Mouse (Mus musculus) lung, postnatal 0 days (tissue): ENCODE data around the gene Mcl1.

ENCODE experiments used
- CTCF ChIP-seq: IDR thresholded peaks from 2 replicates; pipeline ENCODE4 v1.5.1; 2016; ENCODE audit warnings: antibody characterized with exemption, mild to moderate bottlenecking
- EP300 ChIP-seq: IDR thresholded peaks from 2 replicates; pipeline ENCODE4 v1.6.1; 2016; ENCODE audit warnings: antibody characterized with exemption, mild to moderate bottlenecking, control low read depth

- TF ChIP-seq CTCF (no peak), EP300 (peak; percentile 69; the same call in 1 of the 2 replicates)
Observed at GRCm38 (mm10) chr3:95684846-95685245, 26.3 kb downstream of the Mcl1 start.
